23 mouse cellular contexts compared by ENCODE assay signal in genomic region chr5:130050416-130050815, GRCm38 (mm10). TPM values are rescaled to one million over a fixed set of nuclear protein-coding genes. Genes with fewer than 3 reads are reported as not detected.
DNase-seq lines count a peak whose midpoint lies in the region; ATAC-seq and TF ChIP-seq lines count a peak whose summit lies in the region.
"Had no signal": no experiment of that assay in that cellular context is flagged by ENCODE, and none has a peak within 500 bp of the region (broad histone marks: within the 10 kb centered on the region; RNA-seq: fewer than 3 reads in every experiment).

No protein-coding gene starts in this region.

- no peak for TF ChIP-seq CTCF in midbrain, postnatal 0 days (IDR thresholded peaks at IDR 0.05)
- TF ChIP-seq CTCF in layer of hippocampus, adult 2 months (conservative IDR thresholded peaks at IDR 0.05) = no peak

- H3K27ac ChIP-seq in forebrain, embryonic 14.5 days (ENCODE audit: low read depth, low read length) = no peak overlapping the region; the same call in 1 of the 2 replicates
- no peak overlapping the region for H3K27ac ChIP-seq in forebrain, embryonic 11.5 days (ENCODE audit: low read depth, low read length)
- no peak overlapping the region for H3K27ac ChIP-seq in midbrain, postnatal 0 days (ENCODE audit: low read depth, low read length)
- H3K27ac ChIP-seq in midbrain, embryonic 15.5 days = no peak overlapping the region
- H3K27ac ChIP-seq in layer of hippocampus, adult 2 months = no peak overlapping the region
- H3K27ac ChIP-seq: embryonic facial prominence, embryonic 15.5 days; left cerebral cortex, adult 2 months; limb, embryonic 12.5 days; liver, embryonic 13.5 days; lung, embryonic 15.5 days; macrophage; midbrain, embryonic 12.5 days had no signal

- no peak; the same call in 1 of the 2 replicates for ATAC-seq in forebrain, embryonic 14.5 days
- no peak for ATAC-seq in forebrain, embryonic 11.5 days (replicated peaks; ENCODE audit: low FRiP score)
- ATAC-seq in midbrain, postnatal 0 days (ENCODE audit: low FRiP score) = no peak
- ATAC-seq in midbrain, embryonic 15.5 days (replicated peaks) = no peak
- ATAC-seq: hindbrain, embryonic 16.5 days had no signal

- H3K9me3 ChIP-seq in forebrain, embryonic 14.5 days (replicated peaks; ENCODE audit: control insufficient read depth, low read length) = no peaks in the 10 kb centered on the region
- H3K9me3 ChIP-seq in forebrain, embryonic 11.5 days (ENCODE audit: control insufficient read depth, low read length) = no peaks in the 10 kb centered on the region
- H3K9me3 ChIP-seq in midbrain, postnatal 0 days (ENCODE audit: low read length) = no peaks in the 10 kb centered on the region
- H3K9me3 ChIP-seq in midbrain, embryonic 15.5 days = no peaks in the 10 kb centered on the region
- H3K9me3 ChIP-seq: embryonic facial prominence, embryonic 15.5 days; heart, embryonic 12.5 days; limb, embryonic 12.5 days; liver, embryonic 13.5 days; lung, embryonic 15.5 days; midbrain, embryonic 12.5 days had no signal

- DNase-seq in forebrain, embryonic 14.5 days (ENCODE audit: low spot score) = peak; percentile 58
- no peak for DNase-seq in forebrain, embryonic 11.5 days (ENCODE audit: low spot score)
- DNase-seq in midbrain, postnatal 0 days (ENCODE audit: low spot score) = peak; percentile 57
- peak; percentile 80 to 86 for DNase-seq in cerebellum, postnatal 10 days
- no peak for DNase-seq in T-cell, adult 2 months (ENCODE audit: low spot score)
- no peak for DNase-seq in layer of hippocampus, adult 2 months (ENCODE audit: low spot score in 2 of 2)
- DNase-seq: gastrocnemius, postnatal 36 days; heart, postnatal 36 days; kidney, adult 2 months; kidney, postnatal 14 days; liver, embryonic 13.5 days; right cerebral cortex, postnatal 14 days; thymus, postnatal 36 days had no signal

- H3K4me2 ChIP-seq in forebrain, embryonic 14.5 days (ENCODE audit: low read length) = no peak overlapping the region
- H3K4me2 ChIP-seq in forebrain, embryonic 11.5 days (ENCODE audit: low read depth, low read length, severe bottlenecking) = no peak overlapping the region
- H3K4me2 ChIP-seq in midbrain, postnatal 0 days (ENCODE audit: low read depth, low read length, poor library complexity, severe bottlenecking) = no peak overlapping the region
- H3K4me2 ChIP-seq in midbrain, embryonic 15.5 days = no peak overlapping the region
- H3K4me2 ChIP-seq: embryonic facial prominence, embryonic 15.5 days; heart, embryonic 12.5 days; limb, embryonic 12.5 days; liver, embryonic 13.5 days; lung, embryonic 15.5 days; midbrain, embryonic 12.5 days had no signal

- H3K36me3 ChIP-seq in forebrain, embryonic 14.5 days (ENCODE audit: control insufficient read depth, insufficient read depth, low read length) = peaks cover 51% of the 10 kb centered on the region
- H3K36me3 ChIP-seq in forebrain, embryonic 11.5 days (ENCODE audit: control insufficient read depth, insufficient read depth, low read length) = peaks cover 6% of the 10 kb centered on the region; the same call in 1 of the 2 replicates
- peaks cover 37% of the 10 kb centered on the region for H3K36me3 ChIP-seq in midbrain, postnatal 0 days (ENCODE audit: insufficient read depth, low read length)
- peaks cover 10% of the 10 kb centered on the region; the same call in 1 of the 2 replicates for H3K36me3 ChIP-seq in midbrain, embryonic 15.5 days (replicated peaks)

- no peak overlapping the region for H3K9ac ChIP-seq in forebrain, embryonic 14.5 days (ENCODE audit: low read length)
- H3K9ac ChIP-seq in forebrain, embryonic 11.5 days (ENCODE audit: low read length) = no peak overlapping the region
- no peak overlapping the region for H3K9ac ChIP-seq in midbrain, postnatal 0 days (replicated peaks; ENCODE audit: low read length, poor library complexity, severe bottlenecking)
- H3K9ac ChIP-seq in midbrain, embryonic 15.5 days = no peak overlapping the region
- H3K9ac ChIP-seq: embryonic facial prominence, embryonic 15.5 days; heart, embryonic 12.5 days; limb, embryonic 12.5 days; liver, embryonic 13.5 days; lung, embryonic 15.5 days; midbrain, embryonic 12.5 days had no signal

- WGBS in forebrain, embryonic 14.5 days = 55% methylated on average over 6 of the region's 6 CpGs
- WGBS in forebrain, embryonic 11.5 days = 74% methylated on average over 6 of the region's 6 CpGs
- 27% methylated on average over 6 of the region's 6 CpGs for WGBS in midbrain, postnatal 0 days
- 31% methylated on average over 6 of the region's 6 CpGs for WGBS in midbrain, embryonic 15.5 days

- no peaks in the 10 kb centered on the region for H3K4me1 ChIP-seq in forebrain, embryonic 14.5 days (ENCODE audit: control insufficient read depth, insufficient read depth, low read length)
- H3K4me1 ChIP-seq in forebrain, embryonic 11.5 days (replicated peaks; ENCODE audit: control insufficient read depth, insufficient read depth, low read length) = no peaks in the 10 kb centered on the region
- H3K4me1 ChIP-seq in midbrain, postnatal 0 days (ENCODE audit: insufficient read depth, low read length) = no peaks in the 10 kb centered on the region
- no peaks in the 10 kb centered on the region for H3K4me1 ChIP-seq in midbrain, embryonic 15.5 days
- H3K4me1 ChIP-seq: limb, embryonic 12.5 days; lung, embryonic 15.5 days had no signal

- H3K4me3 ChIP-seq in forebrain, embryonic 14.5 days (ENCODE audit: low read depth, low read length) = no peak overlapping the region
- H3K4me3 ChIP-seq in forebrain, embryonic 11.5 days (ENCODE audit: low read depth, low read length) = no peak overlapping the region
- H3K4me3 ChIP-seq in midbrain, postnatal 0 days (ENCODE audit: low read depth, low read length) = no peak overlapping the region
- H3K4me3 ChIP-seq in midbrain, embryonic 15.5 days = no peak overlapping the region
- no peak overlapping the region for H3K4me3 ChIP-seq in layer of hippocampus, adult 2 months
- H3K4me3 ChIP-seq: embryonic facial prominence, embryonic 15.5 days; heart, embryonic 12.5 days; left cerebral cortex, adult 2 months; limb, embryonic 12.5 days; liver, embryonic 13.5 days; lung, embryonic 15.5 days; midbrain, embryonic 12.5 days had no signal

- no peaks in the 10 kb centered on the region for H3K27me3 ChIP-seq in forebrain, embryonic 14.5 days (replicated peaks; ENCODE audit: control insufficient read depth, insufficient read depth, low read length)
- no peaks in the 10 kb centered on the region for H3K27me3 ChIP-seq in forebrain, embryonic 11.5 days (ENCODE audit: control insufficient read depth, insufficient read depth, low read length)
- H3K27me3 ChIP-seq in midbrain, postnatal 0 days (ENCODE audit: insufficient read depth, low read length) = no peaks in the 10 kb centered on the region
- H3K27me3 ChIP-seq in midbrain, embryonic 15.5 days (replicated peaks) = no peaks in the 10 kb centered on the region
- H3K27me3 ChIP-seq: CH12.LX; embryonic facial prominence, embryonic 15.5 days; limb, embryonic 12.5 days; liver, embryonic 13.5 days; lung, embryonic 15.5 days; midbrain, embryonic 12.5 days had no signal

RNA-seq across cellular contexts. Expression of gene Crcp, which starts 21.3 kb away (rescaled TPM):
- 50.7 and 51.2 TPM in 2 replicates for polyA plus RNA-seq in forebrain, embryonic 14.5 days (2014; fragmentation: Nextera tagmentation; extraction: Ambion mirVana)
- polyA plus RNA-seq in forebrain, embryonic 11.5 days (2014; fragmentation: Nextera tagmentation; extraction: Ambion mirVana) = 36.4 and 39.0 TPM in 2 replicates
- 54.0 and 63.3 TPM in 2 replicates for total RNA-seq in midbrain, postnatal 0 days (2014; rRNA removed)
- polyA plus RNA-seq in midbrain, postnatal 0 days (2015; fragmentation: Nextera tagmentation; extraction: Ambion mirVana) = 86.8 and 90.9 TPM in 2 replicates
- 88.6 and 91.3 TPM in 2 replicates for polyA plus RNA-seq in midbrain, embryonic 15.5 days (2015; fragmentation: Nextera tagmentation; extraction: Ambion mirVana)
- 10 to 100 TPM; 35.6 to 35.7 TPM for total RNA-seq in layer of hippocampus, adult 2 months (2021)

RNA-seq across cellular contexts. Expression of gene Asl, which starts 21.4 kb away (rescaled TPM):
- polyA plus RNA-seq in forebrain, embryonic 14.5 days (2014; fragmentation: Nextera tagmentation; extraction: Ambion mirVana) = 36.9 and 38.2 TPM in 2 replicates
- 27.0 and 33.4 TPM in 2 replicates for polyA plus RNA-seq in forebrain, embryonic 11.5 days (2014; fragmentation: Nextera tagmentation; extraction: Ambion mirVana)
- total RNA-seq in midbrain, postnatal 0 days (2014; rRNA removed) = 34.0 and 39.1 TPM in 2 replicates
- polyA plus RNA-seq in midbrain, postnatal 0 days (2015; fragmentation: Nextera tagmentation; extraction: Ambion mirVana) = 52.8 and 54.0 TPM in 2 replicates
- polyA plus RNA-seq in midbrain, embryonic 15.5 days (2015; fragmentation: Nextera tagmentation; extraction: Ambion mirVana) = 40.1 and 42.4 TPM in 2 replicates
- 10 to 100 TPM; 18.2 to 27.3 TPM for total RNA-seq in layer of hippocampus, adult 2 months (2021)

RNA-seq across cellular contexts. Expression of gene Tpst1, which starts 22.7 kb away (rescaled TPM):
- polyA plus RNA-seq in forebrain, embryonic 14.5 days (2014; fragmentation: Nextera tagmentation; extraction: Ambion mirVana) = 57.1 and 61.4 TPM in 2 replicates
- 60.8 and 62.7 TPM in 2 replicates for polyA plus RNA-seq in forebrain, embryonic 11.5 days (2014; fragmentation: Nextera tagmentation; extraction: Ambion mirVana)
- total RNA-seq in midbrain, postnatal 0 days (2014; rRNA removed) = 37.1 and 46.5 TPM in 2 replicates
- 50.0 TPM in 2 replicates for polyA plus RNA-seq in midbrain, postnatal 0 days (2015; fragmentation: Nextera tagmentation; extraction: Ambion mirVana)
- 54.7 and 59.4 TPM in 2 replicates for polyA plus RNA-seq in midbrain, embryonic 15.5 days (2015; fragmentation: Nextera tagmentation; extraction: Ambion mirVana)
- total RNA-seq in layer of hippocampus, adult 2 months (2021) = 10 to 100 TPM; 48.7 to 49.1 TPM

RNA-seq across cellular contexts. Expression of gene Gusb, which starts 47.6 kb away (rescaled TPM):
- 20.7 and 21.4 TPM in 2 replicates for polyA plus RNA-seq in forebrain, embryonic 14.5 days (2014; fragmentation: Nextera tagmentation; extraction: Ambion mirVana)
- 26.7 and 29.9 TPM in 2 replicates for polyA plus RNA-seq in forebrain, embryonic 11.5 days (2014; fragmentation: Nextera tagmentation; extraction: Ambion mirVana)
- total RNA-seq in midbrain, postnatal 0 days (2014; rRNA removed) = 22.0 and 26.7 TPM in 2 replicates
- 42.3 and 44.9 TPM in 2 replicates for polyA plus RNA-seq in midbrain, postnatal 0 days (2015; fragmentation: Nextera tagmentation; extraction: Ambion mirVana)
- 30.6 and 30.9 TPM in 2 replicates for polyA plus RNA-seq in midbrain, embryonic 15.5 days (2015; fragmentation: Nextera tagmentation; extraction: Ambion mirVana)
- total RNA-seq in layer of hippocampus, adult 2 months (2021) = 10 to 100 TPM; 10.9 to 11.4 TPM

Comparison
In these comparisons a context has a peak if more than half of its experiments do, and no peak if none do; other contexts are left out.
1. DNase-seq: peak in forebrain, embryonic 14.5 days (single experiment), midbrain, postnatal 0 days (single experiment) and cerebellum, postnatal 10 days (2 of 2); none in forebrain, embryonic 11.5 days (single experiment), T-cell, adult 2 months (single experiment) and layer of hippocampus, adult 2 months (0 of 2).